Comparison of ENCODE assay signal across 26 mouse cellular contexts in genomic region chr4:139272951-139273680, GRCm38 (mm10). TPM values are rescaled to one million over a fixed set of nuclear protein-coding genes. Genes with fewer than 3 reads are reported as not detected.
A peak's percentile ranks its signal among the peaks of the same experiment; 100 is the strongest.
DNase-seq lines count a peak whose midpoint lies in the region; ATAC-seq lines count a peak whose summit lies in the region.
"Had no signal": no experiment of that assay in that cellular context is flagged by ENCODE, and none has a peak within 500 bp of the region (broad histone marks: within the 10 kb centered on the region; RNA-seq: fewer than 3 reads in every experiment).

No protein-coding gene starts in this region.

- H3K4me1 ChIP-seq in embryonic facial prominence, embryonic 10.5 days, result peaks cover 39% of the 10 kb centered on the region
- peaks cover 80% of the 10 kb centered on the region for H3K4me1 ChIP-seq in limb, embryonic 13.5 days
- H3K4me1 ChIP-seq: midbrain, embryonic 10.5 days; midbrain, embryonic 15.5 days had no signal

- no peak for ATAC-seq in limb, embryonic 13.5 days (ENCODE audit: low FRiP score, low read depth)
- ATAC-seq: CD4-positive, CD25-positive, alpha-beta regulatory T cell, adult 4 months; forebrain, embryonic 14.5 days; intestine, embryonic 16.5 days; midbrain, embryonic 15.5 days had no signal

- peaks cover 78% of the 10 kb centered on the region for H3K36me3 ChIP-seq in embryonic facial prominence, embryonic 10.5 days (replicated peaks)
- peaks cover 34% of the 10 kb centered on the region for H3K36me3 ChIP-seq in limb, embryonic 13.5 days
- H3K36me3 ChIP-seq: midbrain, embryonic 15.5 days had no signal

- no peak overlapping the region for H3K4me2 ChIP-seq in limb, embryonic 13.5 days (replicated peaks)
- H3K4me2 ChIP-seq: heart, embryonic 12.5 days; hindbrain, embryonic 13.5 days; limb, embryonic 15.5 days; lung, embryonic 14.5 days; midbrain, embryonic 15.5 days; neural tube, embryonic 15.5 days had no signal

- 0 out of 2 replicates have a peak overlapping the region, but pooled peaks have one; percentile 4 for H3K9ac ChIP-seq in limb, embryonic 13.5 days
- H3K9ac ChIP-seq: heart, embryonic 12.5 days; hindbrain, embryonic 13.5 days; limb, embryonic 15.5 days; liver, embryonic 14.5 days; lung, embryonic 14.5 days; midbrain, embryonic 15.5 days; neural tube, embryonic 15.5 days had no signal

- H3K27ac ChIP-seq in embryonic facial prominence, embryonic 10.5 days (replicated peaks), result peak overlapping the region; percentile 52
- no peak overlapping the region for H3K27ac ChIP-seq in limb, embryonic 13.5 days
- H3K27ac ChIP-seq: heart, adult 2 months; hindbrain, embryonic 13.5 days; liver, embryonic 14.5 days; midbrain, embryonic 10.5 days; midbrain, embryonic 15.5 days; neural tube, embryonic 15.5 days had no signal

- H3K9me3 ChIP-seq in embryonic facial prominence, embryonic 10.5 days, result no peaks in the 10 kb centered on the region
- H3K9me3 ChIP-seq in limb, embryonic 13.5 days, result no peaks in the 10 kb centered on the region
- H3K9me3 ChIP-seq: heart, embryonic 12.5 days; hindbrain, embryonic 13.5 days; limb, embryonic 15.5 days; midbrain, embryonic 10.5 days; midbrain, embryonic 15.5 days; neural tube, embryonic 15.5 days had no signal

- H3K27me3 ChIP-seq in embryonic facial prominence, embryonic 10.5 days (replicated peaks; ENCODE audit: low read depth, poor library complexity, severe bottlenecking), result no peaks in the 10 kb centered on the region
- 0 out of 2 replicates have a peak, but pooled peaks cover 2% of the 10 kb centered on the region for H3K27me3 ChIP-seq in limb, embryonic 13.5 days
- H3K27me3 ChIP-seq: heart, embryonic 12.5 days; hindbrain, embryonic 13.5 days; limb, embryonic 15.5 days; midbrain, embryonic 15.5 days; neural tube, embryonic 15.5 days had no signal

- no peak overlapping the region for H3K4me3 ChIP-seq in embryonic facial prominence, embryonic 10.5 days
- H3K4me3 ChIP-seq in limb, embryonic 13.5 days, result no peak overlapping the region
- H3K4me3 ChIP-seq: heart, adult 2 months; heart, embryonic 12.5 days; hindbrain, embryonic 13.5 days; limb, embryonic 15.5 days; midbrain, embryonic 10.5 days; midbrain, embryonic 15.5 days; neural tube, embryonic 15.5 days had no signal

- peak; percentile 70 for DNase-seq in adrenal gland, postnatal 14 days
- DNase-seq in adrenal gland, postnatal 25 days, result no peak
- DNase-seq in cerebellum, postnatal 25 days, result peak; percentile 52 to 61
- DNase-seq in cerebellum, adult 11 months, result no peak
- DNase-seq in embryonic facial prominence, embryonic 10.5 days (ENCODE audit: low spot score), result no peak
- DNase-seq in layer of hippocampus, postnatal 25 days (ENCODE audit: extremely low spot score in 1 of 2, low spot score in 1 of 2), result no peak
- DNase-seq: heart, adult 2 months; heart, postnatal 4 days; kidney, adult 9 months; kidney, postnatal 10 days; layer of hippocampus, adult 9-11 months; lung, embryonic 14.5 days; retina, postnatal 1 day; right cerebral cortex, postnatal 14 days; thymus, postnatal 4 days had no signal

- WGBS in embryonic facial prominence, embryonic 10.5 days, result 92% methylated on average over 10 of the region's 10 CpGs
- WGBS in limb, embryonic 13.5 days, result 89% methylated on average over 10 of the region's 10 CpGs

RNA-seq across cellular contexts. Expression of gene Pqlc2, which starts 37.4 kb away (rescaled TPM):
- 7.5 and 10.0 TPM in 2 replicates for total RNA-seq in adrenal gland, postnatal 14 days (2021)
- 9.9 and 13.3 TPM in 2 replicates for total RNA-seq in adrenal gland, postnatal 25 days (2021)
- polyA plus RNA-seq in embryonic facial prominence, embryonic 10.5 days (2016; fragmentation: Nextera tagmentation; extraction: Ambion mirVana), result 17.5 and 17.7 TPM in 2 replicates
- polyA plus RNA-seq in limb, embryonic 13.5 days (2015; fragmentation: Nextera tagmentation; extraction: Ambion mirVana), result 16.9 and 18.0 TPM in 2 replicates
- 10 to 100 TPM; 11.6 to 12.3 TPM for total RNA-seq in layer of hippocampus, postnatal 25 days (2021)

RNA-seq across cellular contexts. Expression of gene Akr7a5, which starts 37.4 kb away (rescaled TPM):
- total RNA-seq in adrenal gland, postnatal 14 days (2021), result 61.0 and 62.5 TPM in 2 replicates
- total RNA-seq in adrenal gland, postnatal 25 days (2021), result 61.5 and 69.4 TPM in 2 replicates
- 141 and 158 TPM in 2 replicates for polyA plus RNA-seq in embryonic facial prominence, embryonic 10.5 days (2016; fragmentation: Nextera tagmentation; extraction: Ambion mirVana)
- 120 and 124 TPM in 2 replicates for polyA plus RNA-seq in limb, embryonic 13.5 days (2015; fragmentation: Nextera tagmentation; extraction: Ambion mirVana)
- total RNA-seq in layer of hippocampus, postnatal 25 days (2021), result 10 to 100 TPM; 30.5 to 37.9 TPM

Comparison
In these comparisons a context has a peak if more than half of its experiments do, and no peak if none do; other contexts are left out.
1. DNase-seq: peak in adrenal gland, postnatal 14 days (single experiment) and cerebellum, postnatal 25 days (2 of 2); none in adrenal gland, postnatal 25 days (single experiment), cerebellum, adult 11 months (single experiment), embryonic facial prominence, embryonic 10.5 days (single experiment) and layer of hippocampus, postnatal 25 days (0 of 2).